Mouse (Mus musculus): Measurements from ENCODE around the gene Pnpla5. TPM values are rescaled to one million over a fixed set of nuclear protein-coding genes. Genes with fewer than 3 reads are reported as not detected.

The Pnpla5 gene
- not detected in 2 replicates for polyA plus RNA-seq (2015; fragmentation: Nextera tagmentation; extraction: Ambion mirVana)

DNA sequence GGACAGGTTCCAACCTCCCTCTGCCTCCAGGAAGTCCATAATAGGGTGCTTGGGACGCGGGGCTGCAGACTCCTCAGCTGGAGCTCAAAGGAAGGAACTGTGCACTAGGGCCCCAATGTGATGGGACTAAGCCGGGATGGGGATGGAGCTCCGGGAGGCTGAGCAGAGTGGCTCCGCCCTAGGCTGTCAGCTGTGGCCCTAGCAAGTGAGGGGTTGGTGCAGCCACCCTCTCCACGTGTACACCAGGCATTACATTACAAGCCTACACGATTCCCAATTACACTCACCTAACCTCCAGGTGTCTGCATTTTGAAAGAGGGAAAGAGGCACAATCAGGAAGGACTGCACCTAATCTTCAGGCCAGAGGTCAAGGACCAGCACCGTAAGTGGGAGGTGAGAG, at the start of gene Pnpla5:
Gene Pnpla5 (minus strand): TSS at position 101 of the 400 bp plus-strand sequence.
- H3K36me3 ChIP-seq (ENCODE audit: insufficient read depth, low read length) = no peaks in the 10 kb centered on the region
- DNase-seq (ENCODE audit: low spot score) (no peak), ATAC-seq (replicated peaks; ENCODE audit: low FRiP score, low read depth) (no peak)
- H3K9ac ChIP-seq (ENCODE audit: low read depth, low read length) = no peak within 1 kb of the TSS
- WGBS = 62% methylated on average over 8 of the region's 8 CpGs
- H3K27me3 ChIP-seq (ENCODE audit: insufficient read depth, low read length) = no peaks in the 10 kb centered on the region
- no peak within 1 kb of the TSS for H3K27ac ChIP-seq
- no peak for TF ChIP-seq CTCF (IDR thresholded peaks at IDR 0.05; ENCODE audit: low read depth)
- H3K4me3 ChIP-seq (replicated peaks; ENCODE audit: low read depth, low read length) = no peak within 1 kb of the TSS
- no peaks in the 10 kb centered on the region for H3K9me3 ChIP-seq (replicated peaks; ENCODE audit: low read length)
- H3K4me2 ChIP-seq (ENCODE audit: low read length) = no peak within 1 kb of the TSS
- H3K4me1 ChIP-seq (replicated peaks; ENCODE audit: insufficient read depth, low read length) = no peaks in the 10 kb centered on the region

DNA sequence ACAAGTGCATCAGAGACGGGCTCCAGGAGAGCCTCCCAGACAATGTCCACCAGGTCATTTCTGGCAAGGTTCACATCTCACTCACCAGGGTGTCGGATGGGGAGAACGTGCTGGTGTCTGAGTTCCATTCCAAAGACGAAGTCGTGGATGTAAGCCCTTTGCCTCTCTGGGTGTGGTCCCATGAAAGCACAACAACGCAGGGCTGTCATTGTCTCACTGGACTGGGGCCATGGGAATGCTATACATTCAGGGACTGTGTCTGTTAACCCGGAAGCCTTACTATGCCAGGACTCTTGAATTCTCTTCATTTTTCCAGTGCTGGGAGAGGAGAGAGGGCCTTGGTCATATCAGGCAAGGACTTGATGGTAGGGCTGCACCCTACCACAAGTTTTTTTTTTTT, 48.2 kb upstream of the Pnpla5 start:
- TF ChIP-seq CTCF (IDR thresholded peaks at IDR 0.05; ENCODE audit: low read depth) = no peak
- Histone ChIP-seq H3K4me1 (replicated peaks; ENCODE audit: insufficient read depth, low read length) (peaks cover 9% of the 10 kb centered on the region; the same call in 1 of the 2 replicates), H3K36me3 (ENCODE audit: insufficient read depth, low read length) (no peaks in the 10 kb centered on the region), H3K4me3 (replicated peaks; ENCODE audit: low read depth, low read length) (no peak overlapping the region), H3K4me2 (ENCODE audit: low read length) (no peak overlapping the region), H3K9ac (ENCODE audit: low read depth, low read length) (no peak overlapping the region), H3K27ac (no peak overlapping the region), H3K27me3 (ENCODE audit: insufficient read depth, low read length) (no peaks in the 10 kb centered on the region), H3K9me3 (replicated peaks; ENCODE audit: low read length) (no peaks in the 10 kb centered on the region)
- 84% methylated on average over 7 of the region's 7 CpGs for WGBS
- DNase-seq (ENCODE audit: low spot score) (no peak), ATAC-seq (replicated peaks; ENCODE audit: low FRiP score, low read depth) (no peak)

- Histone ChIP-seq H3K4me1 (replicated peaks; ENCODE audit: insufficient read depth, low read length) (peaks cover 9% of the 10 kb centered on the region; the same call in 1 of the 2 replicates), H3K27me3 (ENCODE audit: insufficient read depth, low read length) (no peaks in the 10 kb centered on the region), H3K9ac (ENCODE audit: low read depth, low read length) (no peak overlapping the region), H3K27ac (no peak overlapping the region), H3K36me3 (ENCODE audit: insufficient read depth, low read length) (no peaks in the 10 kb centered on the region), H3K4me2 (ENCODE audit: low read length) (no peak overlapping the region), H3K4me3 (replicated peaks; ENCODE audit: low read depth, low read length) (no peak overlapping the region), H3K9me3 (replicated peaks; ENCODE audit: low read length) (no peaks in the 10 kb centered on the region)
- TF ChIP-seq CTCF (IDR thresholded peaks at IDR 0.05; ENCODE audit: low read depth) = no peak
- DNase-seq (ENCODE audit: low spot score) = no peak
- ATAC-seq (replicated peaks; ENCODE audit: low FRiP score, low read depth) = no peak
- 54% methylated on average over 1 of the region's 1 CpGs for WGBS
Measured at GRCm38 (mm10) chr15:84169511-84169910, 46.5 kb upstream of the Pnpla5 start.

DNA sequence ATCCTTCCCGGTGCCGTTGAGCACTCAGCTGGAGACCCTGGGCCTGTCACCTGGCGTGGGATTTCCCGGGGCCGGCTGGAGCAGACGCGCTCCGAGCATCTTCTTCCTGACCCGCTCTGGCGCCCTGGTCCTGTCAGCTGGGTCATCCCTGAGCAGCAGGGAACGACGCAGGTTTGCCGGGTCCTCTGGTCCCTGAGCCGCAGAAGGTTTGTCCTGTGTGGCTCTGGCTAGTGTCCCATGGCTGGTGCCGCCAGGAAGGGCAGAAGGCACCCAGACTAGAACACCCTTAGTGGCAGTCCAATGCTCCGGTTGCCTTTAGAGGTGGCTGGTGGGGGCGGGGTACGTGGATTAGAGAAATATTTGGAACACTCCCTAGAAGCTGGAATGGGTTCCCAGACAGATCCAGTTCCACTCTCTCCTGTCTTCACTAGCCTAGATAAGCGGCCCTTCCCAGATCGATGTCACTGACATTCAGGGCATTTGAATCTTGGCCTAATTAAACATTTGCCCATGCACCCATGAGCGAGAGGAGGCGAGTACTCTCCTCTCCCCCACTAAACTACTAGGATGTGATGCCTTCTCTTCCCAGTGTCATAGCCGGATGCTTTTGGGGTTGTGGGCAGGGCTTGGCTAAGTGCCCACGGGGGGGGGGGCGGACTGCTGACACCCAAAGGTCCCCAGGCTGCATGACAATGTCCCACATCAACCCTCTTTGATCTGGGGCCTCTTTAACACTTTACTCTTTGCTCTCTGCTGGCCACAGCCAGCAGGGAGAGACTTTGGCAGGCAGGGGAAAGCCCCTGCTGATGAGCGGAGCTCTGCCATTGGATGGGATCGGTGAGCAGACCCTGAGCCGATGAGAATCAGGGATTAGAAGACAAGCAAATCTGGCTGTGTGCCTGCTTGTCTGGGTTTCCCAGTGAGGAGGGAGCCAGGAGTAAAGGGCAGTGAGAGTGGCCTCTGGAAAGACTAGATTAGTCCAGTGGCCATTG, 45.5 kb upstream of the Pnpla5 start:
- peak overlapping the region; percentile 59 for H3K4me2 ChIP-seq (ENCODE audit: low read length)
- no peak for TF ChIP-seq CTCF (IDR thresholded peaks at IDR 0.05; ENCODE audit: low read depth)
- 1% methylated on average over 28 of the region's 28 CpGs for WGBS
- DNase-seq (ENCODE audit: low spot score) (peak; percentile 4), ATAC-seq (replicated peaks; ENCODE audit: low FRiP score, low read depth) (0 out of 2 replicates have a peak, but pooled peaks have one; percentile 15)
- H3K27me3 ChIP-seq (ENCODE audit: insufficient read depth, low read length) = no peaks in the 10 kb centered on the region
- no peak overlapping the region for H3K27ac ChIP-seq
- peaks cover 9% of the 10 kb centered on the region; the same call in 1 of the 2 replicates for H3K4me1 ChIP-seq (replicated peaks; ENCODE audit: insufficient read depth, low read length)
- no peaks in the 10 kb centered on the region for H3K36me3 ChIP-seq (ENCODE audit: insufficient read depth, low read length)
- H3K9ac ChIP-seq (ENCODE audit: low read depth, low read length) = peak overlapping the region; percentile 24
- no peaks in the 10 kb centered on the region for H3K9me3 ChIP-seq (replicated peaks; ENCODE audit: low read length)
- peak overlapping the region; percentile 26 for H3K4me3 ChIP-seq (replicated peaks; ENCODE audit: low read depth, low read length)

GRCm38 (mm10) chr15:84167600-84167999, 44.6 kb upstream of the Pnpla5 start, which contains the start of gene Pnpla3:
Gene Pnpla3 (plus strand): TSS chr15:84167837.
- H3K4me1 ChIP-seq (replicated peaks; ENCODE audit: insufficient read depth, low read length) = peaks cover 9% of the 10 kb centered on the region; the same call in 1 of the 2 replicates
- ATAC-seq (replicated peaks; ENCODE audit: low FRiP score, low read depth) (peak; percentile 97), DNase-seq (ENCODE audit: low spot score) (peak; percentile 97)
- no peaks in the 10 kb centered on the region for H3K27me3 ChIP-seq (ENCODE audit: insufficient read depth, low read length)
- TF ChIP-seq CTCF (IDR thresholded peaks at IDR 0.05; ENCODE audit: low read depth) = peak; percentile 50
- peak within 1 kb of the TSS; percentile 59 for H3K4me2 ChIP-seq (ENCODE audit: low read length)
- H3K36me3 ChIP-seq (ENCODE audit: insufficient read depth, low read length) = no peaks in the 10 kb centered on the region
- H3K9me3 ChIP-seq (replicated peaks; ENCODE audit: low read length) = no peaks in the 10 kb centered on the region
- WGBS = under 1% methylated on average over 28 of the region's 28 CpGs
- H3K27ac ChIP-seq = no peak within 1 kb of the TSS
- H3K4me3 ChIP-seq (replicated peaks; ENCODE audit: low read depth, low read length) = peak within 1 kb of the TSS; percentile 26
- H3K9ac ChIP-seq (ENCODE audit: low read depth, low read length) = peak within 1 kb of the TSS; percentile 24

GRCm38 (mm10) chr15:84166818-84167217, 43.8 kb upstream of the Pnpla5 start:
- DNase-seq (ENCODE audit: low spot score) = peak; percentile 10

More at GRCm38 (mm10) chr15:84166818-84167217, 43.8 kb upstream of the Pnpla5 start:
- 72% methylated on average over 6 of the region's 6 CpGs for whole genome bisulfite sequencing
- H3K27ac ChIP-seq = no peak overlapping the region
- peaks cover 9% of the 10 kb centered on the region; the same call in 1 of the 2 replicates for H3K4me1 ChIP-seq (replicated peaks; ENCODE audit: insufficient read depth, low read length)
- H3K4me3 ChIP-seq (replicated peaks; ENCODE audit: low read depth, low read length) = no peak overlapping the region
- ATAC-seq (replicated peaks; ENCODE audit: low FRiP score, low read depth) = no peak
- H3K4me2 ChIP-seq (ENCODE audit: low read length) = no peak overlapping the region
- no peak for TF ChIP-seq CTCF (IDR thresholded peaks at IDR 0.05; ENCODE audit: low read depth)
- H3K9ac ChIP-seq (ENCODE audit: low read depth, low read length) = no peak overlapping the region
- no peaks in the 10 kb centered on the region for H3K27me3 ChIP-seq (ENCODE audit: insufficient read depth, low read length)
- H3K36me3 ChIP-seq (ENCODE audit: insufficient read depth, low read length) = no peaks in the 10 kb centered on the region
- H3K9me3 ChIP-seq (replicated peaks; ENCODE audit: low read length) = no peaks in the 10 kb centered on the region

All from kidney, postnatal 0 days (tissue).